Mouse (Mus musculus) cerebellum, postnatal 36 days (tissue): Measurements from ENCODE around the gene Kcns3.
A peak's percentile ranks its signal among the peaks of the same experiment; 100 is the strongest.

Experiments used
- DNase-seq, 2 experiments: peaks; one replicate each; pipeline ENCODE4 v3.0.0; 2021 to 2022; ENCODE audit warnings: mixed read lengths in 2 of 2

Kcns3 gene

DNA sequence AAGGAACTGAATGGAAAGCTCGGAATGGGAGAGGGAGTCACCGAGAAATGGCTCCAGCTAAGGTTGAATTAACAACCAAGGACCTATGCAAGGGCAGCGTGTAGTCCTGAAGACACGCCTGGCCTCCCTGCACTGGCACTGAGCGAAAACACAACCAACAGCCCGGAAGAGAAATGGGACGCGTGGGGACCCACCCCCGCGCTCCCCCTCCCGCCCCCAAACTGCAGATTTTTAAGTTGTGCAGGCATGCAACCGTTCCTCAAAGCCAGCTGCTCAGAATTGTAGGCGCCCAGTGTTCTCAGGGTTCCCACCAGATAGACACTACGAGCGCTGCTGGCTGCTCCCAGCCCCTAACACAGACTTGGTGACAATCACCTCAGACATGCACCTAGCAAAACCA lies at the start of gene Kcns3:
Gene Kcns3, minus strand, starts transcription at position 42 of the 400 bp plus-strand sequence.
- DNase-seq, result no peak

DNA sequence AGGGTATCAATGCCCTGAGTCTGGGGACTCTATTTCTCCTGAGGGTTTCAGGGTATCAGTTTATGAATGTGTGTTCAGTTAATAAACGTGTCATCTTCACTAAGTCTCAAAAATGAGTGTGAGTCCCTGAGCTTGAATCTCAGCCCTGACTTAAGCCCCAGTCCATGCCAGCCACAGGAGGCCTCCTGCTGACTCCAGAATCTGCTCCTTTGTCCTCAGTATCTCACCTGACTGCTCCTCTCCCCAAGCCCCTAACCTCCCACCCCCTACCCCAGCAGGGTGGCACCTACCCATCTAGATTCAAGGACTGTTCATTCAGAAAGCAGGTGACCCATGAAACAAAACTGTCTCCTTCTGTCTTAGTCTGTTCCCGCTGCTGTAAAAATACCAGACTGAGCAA lies 47.7 kb upstream of the Kcns3 start:
- DNase-seq, result no peak

DNA sequence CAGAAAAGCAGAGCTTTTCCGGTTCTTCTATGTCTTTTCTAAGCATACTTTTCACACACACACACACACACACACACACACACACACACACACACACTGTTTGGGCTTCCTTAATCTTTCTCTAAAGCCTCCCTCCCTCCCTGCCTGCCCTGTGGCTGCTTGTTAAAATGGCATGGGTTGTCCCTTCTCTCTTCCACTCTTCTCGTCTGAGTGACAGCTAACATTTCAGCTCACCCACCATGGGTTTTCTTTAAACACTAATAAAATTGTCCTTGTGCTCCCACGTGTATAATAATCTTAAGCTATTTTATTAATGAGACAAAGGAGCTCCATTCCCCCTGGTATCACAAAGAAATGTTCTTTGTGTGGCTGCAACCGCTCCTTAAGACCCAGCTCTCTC lies 47.2 kb upstream of the Kcns3 start:
- no peak for DNase-seq

DNA sequence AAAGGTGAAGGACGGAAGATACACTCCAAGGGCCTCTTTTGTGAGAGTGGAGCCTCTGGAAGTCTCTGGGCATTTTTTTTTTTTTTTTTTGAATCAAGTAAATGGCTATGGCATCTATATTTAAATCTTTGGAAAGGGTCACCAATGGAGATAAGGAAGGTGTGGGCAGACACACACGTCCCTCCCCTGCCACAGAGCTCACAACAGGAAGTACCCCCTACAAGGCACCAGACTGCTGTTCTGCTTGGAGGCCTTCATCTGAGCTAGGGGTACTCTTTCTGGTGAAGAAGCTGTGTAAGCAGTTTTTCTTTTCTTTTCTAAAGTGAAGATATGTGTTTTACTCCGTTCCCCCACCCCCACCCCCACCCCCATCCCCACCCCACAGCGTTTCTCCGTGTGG lies 46.0 kb upstream of the Kcns3 start:
- DNase-seq, result no peak

DNA sequence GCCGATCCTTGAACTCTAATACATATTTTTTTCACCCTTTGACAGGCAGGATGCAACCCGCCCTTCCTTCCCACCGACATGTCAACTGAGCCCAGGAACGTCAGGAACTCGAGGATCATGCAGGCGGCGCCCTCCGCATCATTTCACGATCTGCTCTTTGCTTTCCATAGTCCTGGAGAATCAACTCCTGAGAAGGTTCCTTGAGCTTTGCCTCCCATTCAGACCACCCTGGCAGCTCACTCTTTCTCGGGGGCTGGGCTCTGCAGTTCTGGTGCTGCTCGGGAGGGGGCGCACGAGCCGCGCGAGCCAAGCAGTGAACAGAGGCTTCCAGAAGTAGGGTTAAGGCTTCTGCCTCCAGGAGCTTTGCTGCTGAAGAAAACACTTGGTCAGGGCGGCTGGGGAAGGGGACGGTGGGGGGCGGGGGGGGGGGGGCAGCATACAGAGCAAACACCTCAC lies 45.3 kb upstream of the Kcns3 start:
- DNase-seq, result peak; percentile 60 to 64

DNA sequence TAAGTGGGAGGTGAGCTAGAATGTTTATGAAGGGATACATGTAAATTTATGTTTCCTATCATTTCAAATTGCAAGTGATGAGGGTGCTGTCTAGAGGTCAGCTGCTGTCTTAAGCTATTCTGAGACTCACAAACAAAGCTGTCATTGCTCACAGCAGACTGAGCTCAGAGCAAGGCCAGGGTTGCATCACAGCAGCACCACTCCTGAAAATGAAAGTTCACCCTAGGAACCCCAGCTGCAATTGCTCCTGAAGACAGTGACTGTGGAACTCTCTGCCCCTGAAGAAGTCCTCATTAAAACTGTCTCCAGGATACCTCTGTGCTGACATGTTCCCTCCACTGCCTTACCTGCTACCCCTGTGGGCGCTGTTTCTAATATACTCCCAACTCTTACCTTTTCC lies 44.2 kb upstream of the Kcns3 start:
- no peak for DNase-seq

DNA sequence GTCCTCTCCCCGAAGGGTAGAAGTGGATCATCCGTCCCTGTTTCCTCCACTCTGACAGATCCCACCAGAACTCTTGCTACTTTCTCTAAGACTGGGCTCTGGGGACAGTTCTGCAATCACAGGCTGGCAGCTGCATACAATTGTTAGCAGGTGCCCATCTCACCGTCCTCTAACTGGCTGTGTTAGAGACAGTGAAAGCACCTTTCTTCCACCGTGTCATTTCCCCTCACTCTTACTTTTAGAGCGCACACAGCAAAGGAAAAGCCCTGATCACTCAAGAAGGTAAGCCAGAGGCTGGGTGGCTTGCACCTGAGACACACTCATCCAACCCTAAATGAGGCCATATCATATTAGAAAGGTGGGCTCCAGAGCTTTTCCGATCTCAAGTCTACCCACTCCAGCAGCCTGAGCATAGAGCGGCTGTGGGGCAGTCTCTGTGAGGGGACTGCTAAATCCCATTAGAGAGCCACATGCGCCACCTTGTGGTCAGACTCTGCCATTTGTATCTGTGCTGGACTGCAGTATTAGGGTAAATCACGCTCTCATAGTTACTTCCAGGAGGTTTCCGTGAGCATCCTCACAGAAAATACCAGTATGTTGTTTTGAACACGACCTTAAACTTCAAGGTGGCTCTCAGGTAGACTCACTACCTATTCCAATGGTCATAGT lies 27.8 kb upstream of the Kcns3 start:
- peak; percentile 83 to 88 for DNase-seq

DNA sequence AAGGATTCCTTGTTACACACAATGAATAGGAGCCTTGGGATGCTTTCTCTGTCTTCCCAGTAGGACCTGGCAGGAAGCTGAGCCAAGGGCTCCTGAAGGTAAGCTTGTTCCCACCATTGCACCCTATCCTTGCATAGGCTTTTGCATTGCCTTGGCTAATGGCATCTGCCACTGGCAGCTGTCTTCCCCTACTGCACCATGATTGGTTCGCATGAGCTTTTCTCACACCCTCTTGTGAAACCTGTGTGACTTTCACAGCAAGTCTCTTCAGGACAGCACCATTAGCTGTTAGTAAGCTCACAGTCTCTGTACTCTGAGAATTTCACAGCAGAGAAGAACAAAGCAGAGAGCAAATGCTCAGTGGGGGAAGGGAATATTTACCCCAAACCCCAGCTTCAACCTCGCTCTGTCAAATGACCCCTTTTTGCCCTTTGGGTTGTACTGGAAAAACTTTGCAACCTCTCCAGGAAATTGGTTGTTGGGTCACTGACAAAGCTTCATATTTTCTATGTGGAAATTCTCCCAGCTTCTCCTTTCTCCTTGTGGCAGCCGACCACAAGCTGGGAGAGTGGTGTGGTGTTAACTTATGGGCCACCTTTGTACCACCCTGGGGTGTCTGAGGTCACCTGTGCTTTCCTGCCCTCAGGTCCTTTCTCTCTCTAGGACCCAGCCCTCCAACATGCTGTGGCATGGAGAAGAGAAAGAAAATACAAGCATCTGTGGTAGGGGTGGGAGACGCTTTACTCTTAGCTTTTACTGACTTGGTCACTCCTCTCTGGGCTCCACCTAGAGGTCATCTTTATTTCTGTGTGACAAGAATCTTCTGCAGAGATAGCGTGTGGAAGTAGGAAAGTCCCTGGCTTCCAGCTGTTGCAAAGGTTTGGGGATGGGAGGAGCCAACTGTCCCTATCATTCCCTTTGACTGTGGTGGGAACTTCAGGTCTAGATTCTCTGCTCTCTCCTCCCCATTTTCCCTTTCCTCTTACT lies 26.8 kb upstream of the Kcns3 start:
- DNase-seq, result no peak

DNA sequence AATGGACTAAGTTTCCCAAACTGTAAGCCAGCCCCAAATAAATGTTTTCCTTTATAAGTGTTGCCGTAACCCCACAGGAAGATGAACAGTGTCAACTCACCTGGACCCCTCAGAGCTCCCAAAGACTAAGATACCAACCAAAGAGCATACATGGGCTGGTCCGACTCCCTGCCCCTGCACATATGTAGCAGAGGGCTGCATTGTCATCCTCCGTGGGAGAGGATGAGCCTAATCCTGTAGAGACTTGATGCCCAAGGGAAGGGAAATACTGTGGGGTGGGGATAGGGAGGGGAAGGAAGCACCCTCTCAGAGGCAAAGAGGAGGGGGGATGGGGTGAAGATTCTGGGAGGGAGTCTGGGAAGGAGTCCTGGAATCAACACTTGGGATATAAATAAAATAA lies 7.8 kb upstream of the Kcns3 start:
- DNase-seq, result no peak

DNA sequence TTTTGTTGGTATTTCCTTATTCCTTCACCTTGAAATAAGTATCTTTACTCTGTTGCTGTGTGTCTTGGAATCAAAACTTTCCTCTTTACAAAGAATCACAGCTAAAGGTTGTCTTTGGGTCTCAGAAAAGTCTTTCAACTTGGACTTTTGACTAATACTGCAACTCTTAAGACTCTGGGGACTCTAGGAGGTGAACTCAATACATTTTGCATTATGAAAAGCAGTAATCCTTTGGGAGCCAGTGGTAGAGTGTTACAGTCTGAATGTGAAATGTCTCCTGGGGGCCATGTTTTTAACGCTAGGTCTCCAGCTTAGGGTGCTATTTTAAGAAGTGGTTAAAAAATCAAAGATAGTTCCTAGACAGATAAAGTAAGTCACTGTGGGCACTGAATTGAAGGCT lies 4.3 kb upstream of the Kcns3 start:
- DNase-seq, result no peak

DNA sequence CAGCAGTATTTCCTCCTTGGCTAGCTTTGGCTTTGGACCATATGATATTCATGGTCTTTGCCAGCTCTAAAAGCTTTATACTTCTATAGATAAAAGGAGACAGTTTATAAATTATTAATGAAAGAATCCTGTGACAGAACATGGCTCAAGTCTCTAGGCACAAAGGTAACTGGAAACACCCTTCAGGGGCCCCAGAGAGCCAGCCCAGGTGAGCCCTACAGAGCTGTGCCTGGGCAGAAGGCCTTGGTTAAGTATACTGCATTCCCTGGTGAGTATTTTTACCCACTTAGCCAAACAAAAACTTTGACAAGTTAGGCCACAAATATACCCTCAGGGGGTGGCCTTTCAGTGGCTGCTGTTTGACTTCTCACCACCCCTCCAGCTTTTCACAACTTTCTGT lies 2.7 kb upstream of the Kcns3 start:
- no peak for DNase-seq

DNA sequence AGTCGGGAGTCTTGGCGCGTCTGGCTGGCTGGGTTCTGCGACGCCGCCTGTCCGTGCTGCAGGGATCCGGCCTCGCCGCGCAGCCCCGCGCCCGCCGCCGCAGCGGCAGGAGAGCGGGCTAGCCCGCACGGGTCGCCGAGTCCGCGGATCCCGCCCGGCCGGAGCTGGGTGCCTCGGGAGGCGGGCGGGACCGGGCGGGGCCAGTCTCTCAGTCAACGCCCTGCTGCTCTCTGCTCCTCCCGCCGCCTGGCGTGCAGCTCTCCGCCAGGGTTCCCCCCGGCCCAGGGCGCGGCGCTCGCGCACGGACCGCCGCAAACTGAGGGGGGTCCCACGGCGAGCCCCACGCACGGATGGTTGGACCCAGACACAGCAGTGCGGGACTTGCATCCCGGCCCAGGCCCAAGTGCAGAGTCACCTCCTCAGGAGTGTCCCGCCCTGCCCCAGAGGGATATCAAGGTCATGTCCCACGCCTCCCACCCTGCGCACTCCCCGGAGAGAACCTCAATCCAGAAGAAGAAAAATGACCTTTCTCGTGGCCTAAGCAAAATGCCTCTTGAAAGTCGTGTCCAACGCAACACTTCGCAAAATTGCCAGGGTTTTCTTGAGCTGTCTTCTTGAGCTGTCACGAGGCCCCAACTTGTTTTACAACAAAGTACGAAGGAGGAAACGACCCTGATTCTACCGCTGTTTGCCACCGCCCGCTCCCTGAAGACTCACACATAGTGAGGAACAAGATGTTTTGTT lies 492 bp downstream of the Kcns3 start:
- DNase-seq, result peak; percentile 4 to 5

DNA sequence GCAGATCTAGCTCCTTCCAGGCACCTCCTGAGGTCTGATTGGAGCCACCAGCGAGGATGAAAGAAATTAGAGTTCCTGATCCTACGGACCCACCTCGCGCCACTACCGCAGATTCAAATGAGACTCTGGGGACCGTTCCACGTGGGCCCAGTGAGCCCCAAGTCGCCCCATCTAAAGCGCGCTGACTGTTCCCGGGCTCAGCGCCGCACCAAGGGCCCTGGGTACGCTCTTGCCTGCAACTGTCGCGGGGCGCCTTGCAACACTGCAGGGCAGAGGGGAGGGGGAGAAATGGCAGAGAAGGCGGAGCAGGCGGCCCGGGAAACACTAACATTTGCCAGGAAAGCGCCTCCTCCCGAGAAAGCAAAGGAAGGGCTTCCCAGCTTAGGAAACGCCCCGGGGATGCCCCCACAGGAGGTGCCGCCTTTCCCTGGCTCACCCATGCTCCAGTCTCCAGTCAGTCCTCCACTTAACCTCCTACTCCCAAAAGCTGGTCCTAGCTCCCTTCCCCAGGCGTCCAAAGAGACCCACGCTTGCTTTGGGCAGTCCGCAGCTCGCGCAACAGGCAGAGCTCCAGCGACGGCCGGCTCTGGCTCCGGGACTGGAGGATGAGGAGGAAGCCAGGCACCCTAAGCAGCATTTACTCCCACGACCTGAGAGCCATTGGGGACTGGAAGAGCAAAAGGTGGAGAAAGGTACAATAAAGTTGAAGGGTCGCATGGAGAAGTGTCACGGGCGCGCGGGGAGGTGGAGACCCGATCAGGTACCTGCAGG lies 1.2 kb downstream of the Kcns3 start:
- DNase-seq, result peak in 1 of 2 experiments; percentile 2

DNA sequence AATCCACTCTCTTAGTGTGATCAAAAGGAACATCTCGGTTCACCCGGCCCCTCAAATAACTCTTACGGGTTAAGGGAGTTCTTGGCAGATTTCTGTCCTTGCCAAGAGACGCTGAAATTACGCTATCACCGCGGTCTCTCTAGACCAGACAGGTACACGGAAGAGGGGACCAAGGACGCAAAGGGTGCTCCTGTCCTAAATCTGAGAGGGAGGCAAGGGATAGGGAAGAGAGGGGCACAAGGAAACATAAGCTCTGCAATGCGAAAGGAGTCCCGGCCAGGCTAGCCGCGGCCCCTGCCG lies 1.8 kb downstream of the Kcns3 start:
- no peak for DNase-seq

DNA sequence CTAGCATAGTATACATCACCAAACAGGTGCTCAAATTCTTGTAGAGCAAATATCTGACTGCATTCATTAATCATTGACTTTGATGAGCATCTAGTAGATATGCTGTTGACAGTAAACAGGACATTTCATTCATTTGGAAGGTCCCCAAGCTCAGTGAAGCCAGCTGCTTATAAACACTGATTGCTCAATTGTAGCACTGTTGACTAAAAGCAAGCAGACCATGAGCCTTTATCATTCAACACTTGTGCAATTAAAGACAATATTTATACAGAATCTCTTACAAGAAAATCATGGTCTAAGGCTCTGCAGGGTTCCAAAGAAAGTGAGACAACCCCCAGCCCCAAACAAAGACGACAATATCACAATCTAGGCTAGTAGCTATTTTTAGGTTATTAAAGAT lies 6.0 kb downstream of the Kcns3 start:
- no peak for DNase-seq

DNA sequence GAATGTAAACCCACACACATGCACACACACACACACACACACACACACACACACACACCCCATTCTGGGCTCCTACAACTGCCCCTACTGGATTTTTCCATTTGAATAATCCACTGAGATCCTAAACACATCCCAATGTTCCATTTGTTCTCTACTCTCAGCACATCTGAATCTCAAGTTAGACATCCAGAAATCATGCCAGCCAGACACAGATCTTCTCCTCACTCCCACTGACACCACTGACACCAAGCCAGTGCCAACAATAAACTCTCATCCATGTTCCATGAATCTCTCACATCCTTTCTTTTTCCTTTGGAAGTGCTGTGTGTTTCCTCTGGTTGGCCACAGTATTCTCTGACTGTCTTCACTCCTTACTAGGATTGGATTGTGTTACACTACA lies 18.4 kb downstream of the Kcns3 start:
- no peak for DNase-seq

DNA sequence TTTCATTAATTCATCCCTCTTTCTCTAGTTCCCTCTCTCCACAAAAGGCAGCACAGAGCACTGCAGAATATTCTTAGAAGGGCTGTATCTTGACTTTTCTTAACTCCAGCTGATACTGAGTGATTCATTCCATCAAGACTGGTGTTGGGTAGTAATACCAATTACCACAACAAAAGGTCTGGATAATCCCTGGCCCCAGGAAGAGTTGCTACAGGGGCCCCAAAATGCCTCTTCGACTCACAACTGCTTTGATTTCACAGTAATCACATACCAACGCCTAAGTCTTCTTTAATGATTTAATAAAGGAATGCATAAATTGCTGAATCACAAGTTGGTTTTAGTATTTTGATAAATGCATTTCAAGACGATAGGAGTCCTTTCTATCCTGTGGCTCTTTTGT lies 21.7 kb downstream of the Kcns3 start:
- no peak for DNase-seq

DNA sequence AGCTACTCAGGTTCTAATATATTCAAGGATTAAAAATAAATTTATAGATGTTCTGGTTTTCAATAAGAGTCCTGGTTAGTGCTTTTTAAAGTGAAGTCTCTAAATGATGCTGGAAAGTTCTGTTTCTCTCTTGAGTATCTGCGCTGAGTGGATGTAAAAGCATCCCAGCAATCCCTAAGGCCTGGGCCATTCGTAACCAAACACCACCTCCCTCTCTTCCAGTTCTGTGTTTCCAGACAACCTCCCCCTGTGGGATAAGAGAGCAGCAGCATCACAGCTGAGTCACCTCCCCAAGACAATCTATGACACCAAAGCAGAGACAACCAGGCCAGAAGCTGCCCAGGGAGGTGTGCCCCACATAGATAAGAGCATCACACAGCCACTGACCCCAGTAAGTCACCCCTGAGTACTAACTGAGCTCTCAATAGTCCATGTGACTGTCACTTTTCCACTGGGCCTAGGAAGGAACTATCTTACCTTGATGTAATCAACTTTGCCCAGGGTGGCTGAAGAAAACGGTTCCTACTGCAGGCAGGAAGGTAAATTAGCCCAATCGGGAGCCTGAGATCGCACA lies 24.6 kb downstream of the Kcns3 start:
- DNase-seq, result no peak

DNA sequence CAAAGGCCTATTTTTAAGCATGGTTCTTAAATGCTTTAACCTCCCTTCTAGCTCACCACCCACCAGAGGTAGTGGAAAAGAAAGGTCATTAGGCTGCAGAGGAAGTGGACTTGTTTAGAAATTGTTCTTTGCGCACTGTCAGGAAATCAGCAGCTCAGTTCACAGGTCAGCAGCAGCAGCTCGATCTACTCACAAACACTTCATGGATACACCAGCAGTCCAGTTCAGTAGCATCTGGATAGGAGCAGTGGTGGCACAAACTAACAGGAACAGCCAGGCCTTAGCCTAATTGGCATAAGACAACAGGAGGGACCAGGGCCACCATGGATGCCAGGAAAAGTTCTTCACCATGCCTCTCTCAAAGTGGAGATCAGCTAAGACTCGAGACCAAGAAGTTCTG lies 49.3 kb downstream of the Kcns3 start:
- DNase-seq, result no peak

DNA sequence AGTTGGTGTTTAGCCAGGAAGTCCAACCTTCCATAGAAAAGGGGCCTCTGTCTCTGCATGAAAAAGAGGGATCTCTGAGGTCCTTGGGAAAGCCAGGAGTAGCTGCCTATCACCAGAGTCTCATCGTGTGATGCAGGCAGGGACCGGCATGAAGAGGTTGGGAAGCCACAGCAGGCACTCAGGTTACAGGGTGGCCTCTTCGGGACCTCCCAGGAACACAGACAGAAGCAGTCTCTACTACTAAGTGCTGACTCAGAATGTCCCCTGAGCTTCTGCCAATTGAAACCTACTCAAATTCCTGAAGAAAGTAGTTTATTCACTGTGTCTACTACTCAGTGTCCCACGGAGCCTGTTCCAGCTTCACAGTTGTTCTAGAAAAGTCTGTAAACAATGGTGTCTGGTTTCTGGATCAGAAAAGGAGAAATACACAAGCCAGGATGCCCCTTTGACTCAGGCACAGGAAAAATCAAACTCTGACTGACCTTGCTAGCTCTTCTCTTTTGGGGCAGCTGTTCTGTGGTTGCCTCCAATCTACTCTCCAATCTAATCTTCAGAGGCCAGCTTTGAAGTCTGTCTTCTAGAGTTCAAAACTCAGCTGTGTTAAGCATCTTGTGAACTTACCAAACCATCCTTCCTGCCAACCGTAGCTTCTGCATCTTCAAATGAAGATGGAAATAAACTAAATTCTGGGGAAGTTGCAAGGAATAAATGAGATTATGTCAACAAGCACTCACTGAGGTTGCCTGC lies 62.1 kb downstream of the Kcns3 start:
- DNase-seq, result no peak

DNA sequence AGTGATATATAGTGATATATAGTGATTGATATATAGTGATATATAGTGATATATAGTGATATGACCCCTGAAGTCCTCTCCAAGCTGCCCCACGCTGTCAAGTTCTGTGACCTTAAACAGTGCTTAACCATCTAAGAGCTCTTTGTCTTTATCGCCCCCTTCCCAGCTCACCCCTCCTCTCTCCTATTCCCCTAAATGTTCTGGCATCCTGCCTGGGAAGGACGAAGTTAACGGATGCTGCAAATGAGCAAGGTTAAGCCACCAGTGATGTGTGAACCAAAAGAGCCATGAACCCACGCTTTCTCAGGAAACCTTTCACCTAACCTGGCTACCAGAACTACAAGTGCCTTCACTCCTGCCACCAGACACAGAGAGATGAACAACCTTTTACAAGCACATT lies 64.0 kb downstream of the Kcns3 start:
- DNase-seq, result no peak

DNA sequence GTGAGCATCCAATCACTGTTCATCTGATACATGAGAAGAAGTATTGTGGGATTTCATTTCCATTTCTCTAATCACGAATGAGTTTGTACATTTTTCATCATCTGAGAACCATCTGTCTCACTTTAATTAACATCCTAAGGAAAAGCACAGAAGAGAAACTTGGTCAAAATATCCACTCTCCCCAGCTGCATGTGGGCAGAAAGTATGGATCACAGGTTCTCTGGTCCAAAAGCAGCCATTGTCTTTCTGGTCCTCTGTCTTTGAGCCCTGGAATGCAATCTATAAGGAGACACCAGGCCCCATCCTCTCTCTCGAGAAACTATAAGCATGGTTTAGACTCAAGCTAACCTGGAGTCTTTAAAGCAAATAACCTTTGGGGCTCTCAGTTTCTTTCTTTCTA lies 79.8 kb downstream of the Kcns3 start:
- DNase-seq, result no peak
